ENCODE assay signal across 14 mouse cellular contexts in the genomic region with DNA sequence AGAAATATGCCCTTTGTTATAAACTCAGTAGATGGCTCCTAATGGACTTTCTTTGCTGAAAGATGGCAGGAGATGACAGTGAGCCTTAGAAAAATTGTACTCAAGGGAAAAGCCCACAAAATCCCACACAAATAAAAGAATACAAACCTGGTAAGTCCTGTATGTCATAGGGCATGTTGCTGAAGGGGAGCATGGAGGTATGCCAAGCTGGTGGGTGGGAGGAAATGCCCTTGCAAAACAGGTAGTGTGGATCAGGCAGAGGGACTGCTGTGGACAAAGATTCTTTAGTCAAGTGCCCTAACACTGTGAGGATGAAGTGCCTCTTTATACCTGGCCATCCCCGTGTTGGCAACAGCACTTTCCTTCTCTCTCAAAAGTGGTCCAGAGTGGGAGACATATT.
DNase-seq lines count a peak whose midpoint lies in the region.
"Had no signal": no experiment of that assay in that cellular context is flagged by ENCODE, and none has a peak within 500 bp of the region (broad histone marks: within the 10 kb centered on the region; RNA-seq: fewer than 3 reads in every experiment).

No protein-coding gene starts in this region.

- DNase-seq in fat pad, adult 2 months (ENCODE audit: extremely low read depth, low read depth, low spot score), result peak; percentile 73
- DNase-seq in gonadal fat pad, adult 2 months (ENCODE audit: low read depth), result peak; percentile 80
- no peak for DNase-seq in right cerebral cortex, postnatal 36 days (ENCODE audit: low spot score in 2 of 2)
- DNase-seq in frontal cortex, postnatal 36 days (ENCODE audit: low spot score in 2 of 2), result no peak
- DNase-seq: adrenal gland, adult 2 months; adrenal gland, adult 8-10 months; adrenal gland, postnatal 10 days; adrenal gland, postnatal 14 days; adrenal gland, postnatal 25 days; adrenal gland, postnatal 36 days; B cell, adult 2 months; cerebellum, adult 11 months; cerebellum, adult 11-12 months; cerebellum, adult 18-20 months had no signal

Comparison
In these comparisons a context has a peak if more than half of its experiments do, and no peak if none do; other contexts are left out.
1. DNase-seq: peak in fat pad, adult 2 months (single experiment) and gonadal fat pad, adult 2 months (single experiment); none in right cerebral cortex, postnatal 36 days (0 of 2) and frontal cortex, postnatal 36 days (0 of 2).